10 mouse cellular contexts compared by ENCODE assay signal in genomic region chr4:83090691-83091448, GRCm38 (mm10). TPM values are rescaled to one million over a fixed set of nuclear protein-coding genes. Genes with fewer than 3 reads are reported as not detected.
A peak's percentile ranks its signal among the peaks of the same experiment; 100 is the strongest.
DNase-seq lines count a peak whose midpoint lies in the region; ATAC-seq lines count a peak whose summit lies in the region.
"Had no signal": no experiment of that assay in that cellular context is flagged by ENCODE, and none has a peak within 500 bp of the region (broad histone marks: within the 10 kb centered on the region; RNA-seq: fewer than 3 reads in every experiment).

No protein-coding gene starts in this region.

- no peaks in the 10 kb centered on the region for H3K27me3 ChIP-seq in heart, embryonic 11.5 days (ENCODE audit: control insufficient read depth, insufficient read depth, low read length)

- no peaks in the 10 kb centered on the region for H3K36me3 ChIP-seq in heart, embryonic 11.5 days (ENCODE audit: control insufficient read depth, insufficient read depth, low read length)

- no peak overlapping the region for H3K4me2 ChIP-seq in heart, embryonic 11.5 days

- no peaks in the 10 kb centered on the region for H3K4me1 ChIP-seq in heart, embryonic 11.5 days (ENCODE audit: control insufficient read depth, insufficient read depth, low read length)

- 52% methylated on average over 6 of the region's 6 CpGs for WGBS in heart, embryonic 11.5 days (ENCODE audit: insufficient replicate concordance)

- no peaks in the 10 kb centered on the region for H3K9me3 ChIP-seq in heart, embryonic 11.5 days (replicated peaks; ENCODE audit: control insufficient read depth, low read length)

- no peak for ATAC-seq in heart, embryonic 11.5 days (replicated peaks; ENCODE audit: insufficient number of reproducible peaks, low FRiP score, low TSS enrichment)
- ATAC-seq: CD4-positive, CD25-positive, alpha-beta regulatory T cell, adult 4 months; hindbrain, embryonic 16.5 days had no signal

- no peak overlapping the region for H3K9ac ChIP-seq in heart, embryonic 11.5 days (ENCODE audit: low read depth, low read length)

- H3K4me3 ChIP-seq in heart, embryonic 11.5 days (ENCODE audit: low read depth, low read length): no peak overlapping the region

- peak; percentile 96 for DNase-seq in heart, adult 11 months
- peak; percentile 35 for DNase-seq in ovary, adult 18-20 months (ENCODE audit: low spot score)
- DNase-seq in ovary, postnatal 10 days (ENCODE audit: low spot score): no peak
- DNase-seq in cerebellum, adult 9-10 months: peak; percentile 53
- peak; percentile 7 for DNase-seq in lung, postnatal 14 days
- no peak for DNase-seq in spleen, postnatal 36 days (ENCODE audit: low spot score in 2 of 2)
- no peak for DNase-seq in layer of hippocampus, adult 8-10 months (ENCODE audit: low spot score in 2 of 2)

- H3K27ac ChIP-seq in heart, embryonic 11.5 days (ENCODE audit: low read depth, low read length): no peak overlapping the region

RNA-seq across cellular contexts. Expression of gene Frem1, which starts 38.7 kb away (rescaled TPM):
- 11.4 and 12.1 TPM in 2 replicates for polyA plus RNA-seq in heart, embryonic 11.5 days (2014; fragmentation: Nextera tagmentation; extraction: Ambion mirVana)
- total RNA-seq in layer of hippocampus, adult 8-10 months (2022): 1 to 10 TPM; 1.9 to 3.7 (median 2.8) TPM
- polyA plus RNA-seq: CD4-positive, CD25-positive, alpha-beta regulatory T cell, adult 4 months had no signal

Comparison
In these comparisons a context has a peak if more than half of its experiments do, and no peak if none do; other contexts are left out.
1. DNase-seq: peak in heart, adult 11 months (single experiment), ovary, adult 18-20 months (single experiment), cerebellum, adult 9-10 months (single experiment) and lung, postnatal 14 days (single experiment); none in ovary, postnatal 10 days (single experiment), spleen, postnatal 36 days (0 of 2) and layer of hippocampus, adult 8-10 months (0 of 2).